Mouse (Mus musculus) embryonic facial prominence, embryonic 11.5 days (tissue): ENCODE measurements around the gene Opn3. TPM values are rescaled to one million over a fixed set of nuclear protein-coding genes. Genes with fewer than 3 reads are reported as not detected.

Experiments used
- ATAC-seq: fragments of 200-750 bp; cut with Nextera tagmentation; replicated peaks from 2 replicates; pipeline ENCODE4 v1.8.0; 2017; ENCODE audit warnings: low read depth; ENCODE audit not compliant: insufficient number of reproducible peaks, low FRiP score, low TSS enrichment
- DNase-seq: peaks from one replicate; pipeline ENCODE4 v3.0.0-alpha.2; 2015; ENCODE audit warnings: low spot score
- H3K27ac ChIP-seq: fragments of 300-500 bp; sonication (generic); replicated peaks from 2 replicates; pipeline ENCODE4 v1.5.1; 2014; ENCODE audit warnings: mild to moderate bottlenecking, low read depth, low read length, control low read depth
- H3K27me3 ChIP-seq: fragments of 300-500 bp; sonication (generic); 2 replicates; pipeline ENCODE4 v1.6.1; 2014; ENCODE audit warnings: mild to moderate bottlenecking, low read length, moderate library complexity, mixed read lengths; ENCODE audit not compliant: control insufficient read depth, insufficient read depth
- H3K36me3 ChIP-seq: fragments of 300-500 bp; sonication (generic); replicated peaks from 2 replicates; pipeline ENCODE4 v1.6.1; 2014; ENCODE audit warnings: low read depth, mild to moderate bottlenecking, low read length, moderate library complexity, mixed read lengths; ENCODE audit not compliant: control insufficient read depth, insufficient read depth
- H3K4me1 ChIP-seq: fragments of 300-500 bp; sonication (generic); 2 replicates; pipeline ENCODE4 v1.6.1; 2014; ENCODE audit warnings: low read length, mixed read lengths; ENCODE audit not compliant: control insufficient read depth, insufficient read depth
- H3K4me2 ChIP-seq: fragments of 300-500 bp; sonication (generic); 2 replicates; pipeline ENCODE4 v1.6.1; 2014; ENCODE audit warnings: low read depth, mild to moderate bottlenecking, control low read depth, low read length, moderate library complexity
- H3K4me3 ChIP-seq: fragments of 300-500 bp; sonication (generic); 2 replicates; pipeline ENCODE4 v1.5.1; 2014; ENCODE audit warnings: low read depth, low read length, control low read depth
- H3K9ac ChIP-seq: fragments of 300-500 bp; sonication (generic); replicated peaks from 2 replicates; pipeline ENCODE4 v1.6.1; 2014; ENCODE audit warnings: mild to moderate bottlenecking, control low read depth, low read length
- H3K9me3 ChIP-seq: fragments of 300-500 bp; sonication (generic); replicated peaks from 2 replicates; pipeline ENCODE4 v1.6.1; 2016; ENCODE audit warnings: mild to moderate bottlenecking, low read length, inconsistent platforms, mixed read lengths; ENCODE audit not compliant: control insufficient read depth
- WGBS: fragments of 180-500 bp; shearing (Covaris S2); extraction: QIAGEN DNeasy Blood & Tissue Kit; methylation state at CpG from one replicate; pipeline ENCODE4 v1.1.7; 2014; 5-methylcytosine and 5-hydroxymethylcytosine counted together
- polyA plus RNA-seq: library from polyadenylated mRNA; unstranded; fragments of >200 nt; fragmentation: Nextera tagmentation; extraction: Ambion mirVana; gene quantifications from 2 replicates; pipeline ENCODE4 v1.2.1, GENCODE M21; 2014

The Opn3 gene
- polyA plus RNA-seq, 1 experiment from 2014 or later, result 9.5 TPM

- Histone ChIP-seq H3K4me1 (no peaks in the 10 kb centered on the region), H3K9me3 (no peaks in the 10 kb centered on the region), H3K36me3 (no peaks in the 10 kb centered on the region), H3K9ac (no peak overlapping the region), H3K4me2 (no peak overlapping the region), H3K27ac (no peak overlapping the region), H3K27me3 (no peaks in the 10 kb centered on the region), H3K4me3 (no peak overlapping the region)
- ATAC-seq (no peak), DNase-seq (no peak)
- WGBS, result 85% methylated on average over 7 of the region's 7 CpGs
Measured at GRCm38 (mm10) chr1:175673563-175674325, 18.8 kb downstream of the Opn3 start.

GRCm38 (mm10) chr1:175671626-175672025 lies 20.9 kb downstream of the Opn3 start:
- Histone ChIP-seq H3K9ac (no peak overlapping the region), H3K4me2 (no peak overlapping the region), H3K27me3 (no peaks in the 10 kb centered on the region), H3K36me3 (no peaks in the 10 kb centered on the region), H3K9me3 (no peaks in the 10 kb centered on the region), H3K4me3 (no peak overlapping the region), H3K27ac (no peak overlapping the region), H3K4me1 (no peaks in the 10 kb centered on the region)
- WGBS, result 35% methylated on average over 1 of the region's 1 CpGs
- DNase-seq, result no peak
- no peak for ATAC-seq

- ATAC-seq, result no peak
Measured at GRCm38 (mm10) chr1:175670042-175670441, 22.5 kb downstream of the Opn3 start.

DNA sequence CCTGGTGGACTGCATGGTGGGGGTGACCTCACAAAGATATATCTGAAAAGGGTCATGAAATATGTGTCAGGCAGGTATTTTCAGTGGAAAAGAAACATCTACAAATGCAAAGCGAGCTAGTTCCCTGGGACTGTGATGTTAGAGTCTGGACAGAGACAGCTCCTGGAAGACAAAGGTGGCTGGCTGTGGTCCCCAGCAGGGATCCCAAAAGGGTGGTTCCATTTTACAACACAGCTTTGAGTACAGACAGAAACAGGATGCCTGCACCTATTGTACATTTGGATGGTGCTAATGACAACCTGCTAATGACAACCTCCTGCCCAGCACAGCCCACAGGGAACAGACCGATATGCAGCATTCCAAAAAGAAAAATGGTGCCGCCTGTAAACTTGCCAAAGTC lies 23.1 kb downstream of the Opn3 start:
- Histone ChIP-seq H3K4me3 (no peak overlapping the region), H3K27ac (no peak overlapping the region), H3K4me1 (no peaks in the 10 kb centered on the region), H3K36me3 (no peaks in the 10 kb centered on the region), H3K27me3 (no peaks in the 10 kb centered on the region), H3K9ac (no peak overlapping the region), H3K9me3 (no peaks in the 10 kb centered on the region), H3K4me2 (no peak overlapping the region)
- 91% methylated on average over 3 of the region's 3 CpGs for WGBS
- DNase-seq, result no peak
- ATAC-seq, result no peak

More at GRCm38 (mm10) chr1:175670042-175670441, 22.5 kb downstream of the Opn3 start:
- Histone ChIP-seq H3K36me3 (no peaks in the 10 kb centered on the region), H3K27ac (no peak overlapping the region), H3K9ac (no peak overlapping the region), H3K27me3 (no peaks in the 10 kb centered on the region), H3K4me2 (no peak overlapping the region), H3K9me3 (no peaks in the 10 kb centered on the region), H3K4me1 (no peaks in the 10 kb centered on the region), H3K4me3 (no peak overlapping the region)
- WGBS, result 77% methylated on average over 7 of the region's 7 CpGs
- no peak for DNase-seq

- no peaks in the 10 kb centered on the region for H3K36me3 ChIP-seq
- peak; percentile 53 for ATAC-seq
- peak; percentile 76 for DNase-seq
- no peak overlapping the region for H3K4me2 ChIP-seq
- no peak overlapping the region for H3K9ac ChIP-seq
- H3K27ac ChIP-seq, result no peak overlapping the region
- H3K4me1 ChIP-seq, result no peaks in the 10 kb centered on the region
- no peaks in the 10 kb centered on the region for H3K27me3 ChIP-seq
- WGBS, result 72% methylated on average over 5 of the region's 5 CpGs
- H3K4me3 ChIP-seq, result no peak overlapping the region
- no peaks in the 10 kb centered on the region for H3K9me3 ChIP-seq
Measured at GRCm38 (mm10) chr1:175668666-175669405, 23.7 kb downstream of the Opn3 start.

GRCm38 (mm10) chr1:175659900-175660299 lies 32.7 kb downstream of the Opn3 start:
- DNase-seq (no peak), ATAC-seq (no peak)
- Histone ChIP-seq H3K36me3 (no peaks in the 10 kb centered on the region), H3K9ac (no peak overlapping the region), H3K27me3 (no peaks in the 10 kb centered on the region), H3K27ac (no peak overlapping the region), H3K9me3 (no peaks in the 10 kb centered on the region), H3K4me2 (no peak overlapping the region), H3K4me1 (no peaks in the 10 kb centered on the region), H3K4me3 (no peak overlapping the region)
- 97% methylated on average over 4 of the region's 4 CpGs for WGBS

GRCm38 (mm10) chr1:175648615-175649014 lies 44.0 kb downstream of the Opn3 start:
- no peak for ATAC-seq
- Histone ChIP-seq H3K27ac (no peak overlapping the region), H3K36me3 (no peaks in the 10 kb centered on the region), H3K4me3 (no peak overlapping the region), H3K9me3 (no peaks in the 10 kb centered on the region), H3K4me1 (no peaks in the 10 kb centered on the region), H3K27me3 (no peaks in the 10 kb centered on the region), H3K4me2 (no peak overlapping the region), H3K9ac (no peak overlapping the region)
- no peak for DNase-seq
- 96% methylated on average over 4 of the region's 4 CpGs for WGBS

GRCm38 (mm10) chr1:175646952-175647351 lies 45.6 kb downstream of the Opn3 start:
- Histone ChIP-seq H3K4me2 (no peak overlapping the region), H3K4me3 (no peak overlapping the region), H3K27me3 (no peaks in the 10 kb centered on the region), H3K27ac (no peak overlapping the region), H3K9ac (no peak overlapping the region), H3K36me3 (no peaks in the 10 kb centered on the region), H3K4me1 (no peaks in the 10 kb centered on the region), H3K9me3 (no peaks in the 10 kb centered on the region)
- DNase-seq (no peak), ATAC-seq (no peak)
- 62% methylated on average over 9 of the region's 9 CpGs for WGBS
